Mouse (Mus musculus) subcutaneous adipose tissue, adult 2 months (tissue): ENCODE measurements around the gene Otoa. TPM values are rescaled to one million over a fixed set of nuclear protein-coding genes. Genes with fewer than 3 reads are reported as not detected.

Experiments
- polyA plus RNA-seq: library from polyadenylated mRNA; depleted of rRNA; stranded (reverse); fragments of >200 nt; gene quantifications from 2 replicates; pipeline ENCODE4 v1.2.3, GENCODE M21; 2012; ENCODE audit warnings: low replicate concordance; rRNA removed

The Otoa gene
- 0.04 and 0.23 TPM in 2 replicates for polyA plus RNA-seq

GRCm38 (mm10) chr7:121081350-121081749, at the start of gene Otoa:
Gene Otoa, plus strand, starts transcription at chr7:121081650.

GRCm38 (mm10) chr7:121033856-121034652, 47.4 kb upstream of the Otoa start, which contains the start of gene Mettl9:
Gene Mettl9, plus strand, starts transcription at chr7:121034445.

GRCm38 (mm10) chr7:121074281-121074680, 7.2 kb upstream of the Otoa start, which contains the start of gene Igsf6:
Gene Igsf6, minus strand, starts transcription at chr7:121074572.

Other genes starting within 250 kb of the Otoa start
- gene Eef2k, start 238.8 kb upstream of the Otoa start, polyA plus RNA-seq = 27.3 and 36.5 TPM in 2 replicates
- 14.1 and 26.2 TPM in 2 replicates for gene Polr3e, start 163.9 kb upstream of the Otoa start, polyA plus RNA-seq
- gene Cdr2, start 99.3 kb upstream of the Otoa start, polyA plus RNA-seq = 29.7 and 48.8 TPM in 2 replicates
- 0.87 and 1.9 TPM in 2 replicates for gene Mfsd13b, start 99.1 kb upstream of the Otoa start, polyA plus RNA-seq
- 23.7 and 35.2 TPM in 2 replicates for gene Mettl9, start 47.2 kb upstream of the Otoa start, polyA plus RNA-seq
- gene Igsf6, start 7.1 kb upstream of the Otoa start, polyA plus RNA-seq = 2.7 and 2.8 TPM in 2 replicates